27 mouse cellular contexts compared by ENCODE assay signal in genomic region chr4:124272002-124272401, GRCm38 (mm10).
"Had no signal": no experiment of that assay in that cellular context is flagged by ENCODE, and none has a peak within 500 bp of the region (broad histone marks: within the 10 kb centered on the region; RNA-seq: fewer than 3 reads in every experiment).

No protein-coding gene starts in this region.

- H3K4me2 ChIP-seq: heart, embryonic 11.5 days; heart, embryonic 13.5 days; heart, embryonic 15.5 days; hindbrain, embryonic 13.5 days; hindbrain, embryonic 15.5 days; kidney, embryonic 15.5 days; limb, embryonic 13.5 days; limb, embryonic 15.5 days; liver, embryonic 12.5 days had no signal

- H3K36me3 ChIP-seq: heart, embryonic 13.5 days; heart, embryonic 15.5 days; hindbrain, embryonic 10.5 days; hindbrain, embryonic 13.5 days; hindbrain, embryonic 15.5 days; kidney, embryonic 15.5 days; limb, embryonic 13.5 days; limb, embryonic 15.5 days; liver, embryonic 12.5 days had no signal

- H3K4me1 ChIP-seq: liver, embryonic 12.5 days had no signal

- H3K27ac ChIP-seq: gastrocnemius, adult 2 months; heart, adult 2 months; heart, embryonic 13.5 days; heart, embryonic 15.5 days; hindbrain, embryonic 10.5 days; hindbrain, embryonic 13.5 days; hindbrain, embryonic 15.5 days; hindbrain, postnatal 0 days; kidney, embryonic 15.5 days; kidney, postnatal 0 days; limb, embryonic 13.5 days; limb, embryonic 15.5 days; liver, embryonic 12.5 days; liver, embryonic 14.5 days had no signal

- ATAC-seq: hindbrain, postnatal 0 days; intestine, embryonic 16.5 days; liver, embryonic 12.5 days had no signal

- H3K4me3 ChIP-seq: gastrocnemius, adult 2 months; heart, adult 2 months; heart, embryonic 13.5 days; heart, embryonic 15.5 days; hindbrain, embryonic 10.5 days; hindbrain, embryonic 13.5 days; hindbrain, embryonic 15.5 days; kidney, embryonic 15.5 days; limb, embryonic 13.5 days; limb, embryonic 15.5 days; liver, embryonic 12.5 days had no signal

- H3K9me3 ChIP-seq: heart, embryonic 13.5 days; heart, embryonic 15.5 days; hindbrain, embryonic 10.5 days; hindbrain, embryonic 13.5 days; hindbrain, embryonic 15.5 days; kidney, embryonic 15.5 days; limb, embryonic 13.5 days; limb, embryonic 15.5 days; liver, embryonic 12.5 days had no signal

- H3K9ac ChIP-seq: heart, embryonic 13.5 days; heart, embryonic 15.5 days; hindbrain, embryonic 13.5 days; hindbrain, embryonic 15.5 days; kidney, embryonic 15.5 days; limb, embryonic 13.5 days; limb, embryonic 15.5 days; liver, embryonic 12.5 days; liver, embryonic 14.5 days had no signal

- DNase-seq: gastrocnemius, adult 2 months; gastrocnemius, postnatal 10 days; gastrocnemius, postnatal 25 days; heart, adult 2 months; heart, postnatal 4 days; kidney, adult 11 months; kidney, adult 2 months; kidney, adult 9 months; kidney, postnatal 14 days; kidney, postnatal 36 days; layer of hippocampus, adult 9-11 months; layer of hippocampus, postnatal 36 days; left cerebral cortex, postnatal 4 days had no signal
